Mouse (Mus musculus) frontal cortex, postnatal 10 days (tissue): ENCODE measurements around the gene Sash1.

Experiments used
- DNase-seq, 2 experiments: peaks; one replicate each; pipeline ENCODE4 v3.0.0; 2022; ENCODE audit warnings: low spot score in 2 of 2, mixed read lengths in 1 of 2

Gene Sash1

DNA sequence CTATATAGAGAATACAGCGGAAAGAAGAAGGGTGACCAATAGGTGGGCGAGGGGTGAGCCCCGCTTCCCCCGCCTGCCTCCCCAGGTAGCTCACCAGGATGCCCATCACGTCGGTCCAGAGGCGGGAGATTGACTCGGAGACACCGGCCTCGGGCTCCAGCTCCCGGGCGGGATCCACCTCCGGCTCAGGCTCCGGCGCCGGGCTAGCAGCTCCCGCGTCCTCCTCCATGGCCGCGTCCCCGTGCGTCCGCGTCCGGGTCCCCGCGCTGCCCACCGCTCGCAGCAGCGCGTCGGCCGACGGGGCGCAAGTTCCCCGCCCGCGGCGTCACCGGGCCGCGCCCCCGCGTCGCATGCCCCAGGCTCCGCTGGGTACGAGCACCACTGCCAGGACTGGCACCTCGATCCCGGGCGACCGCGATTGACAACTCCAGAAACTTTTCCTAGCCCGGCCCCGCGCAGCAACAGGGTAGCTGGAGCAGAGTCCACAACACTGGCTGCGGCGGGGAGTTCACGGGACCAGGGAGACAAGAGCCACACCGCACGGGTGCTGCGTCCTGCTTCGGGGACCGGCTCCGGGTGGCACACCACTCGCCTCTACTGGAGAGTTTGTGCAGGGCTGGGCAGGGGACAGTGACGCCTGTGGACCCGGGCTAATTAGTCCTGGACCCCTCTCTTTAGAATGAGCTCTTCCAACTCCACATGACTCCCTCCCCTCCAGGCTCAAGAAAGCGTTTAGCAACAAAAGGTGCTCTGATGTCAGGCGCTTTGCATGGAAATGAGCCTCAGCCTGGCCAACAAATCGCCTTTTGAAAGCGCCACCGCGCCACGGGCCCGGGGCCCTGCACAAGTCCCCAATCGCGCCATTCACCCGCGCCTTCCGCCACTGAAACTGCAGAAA lies at the start of gene Sash1:
TSS of gene Sash1 (minus strand) at position 441 of the 898 bp plus-strand sequence.
- DNase-seq = peak; percentile 66 to 76

DNA sequence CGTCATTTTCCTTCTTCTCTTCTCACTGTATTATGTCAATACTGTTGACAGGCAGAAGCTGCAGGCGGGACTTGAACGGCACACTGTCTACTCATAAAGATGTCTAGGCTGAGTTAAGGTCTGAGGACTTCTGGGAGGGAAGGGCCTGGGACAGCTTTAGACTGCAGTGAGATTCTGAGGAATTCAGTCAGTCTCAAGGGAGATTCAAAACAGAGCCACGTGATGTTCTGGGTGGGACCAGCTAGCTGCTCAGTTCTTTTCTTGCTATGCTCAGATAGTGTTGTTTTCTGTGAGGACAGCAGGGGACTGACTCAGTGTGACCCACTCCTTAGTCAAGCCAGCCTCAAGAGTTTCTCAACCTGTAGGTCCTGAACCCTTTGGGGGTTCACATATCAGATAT lies 49.7 kb upstream of the Sash1 start:
- no peak for DNase-seq

DNA sequence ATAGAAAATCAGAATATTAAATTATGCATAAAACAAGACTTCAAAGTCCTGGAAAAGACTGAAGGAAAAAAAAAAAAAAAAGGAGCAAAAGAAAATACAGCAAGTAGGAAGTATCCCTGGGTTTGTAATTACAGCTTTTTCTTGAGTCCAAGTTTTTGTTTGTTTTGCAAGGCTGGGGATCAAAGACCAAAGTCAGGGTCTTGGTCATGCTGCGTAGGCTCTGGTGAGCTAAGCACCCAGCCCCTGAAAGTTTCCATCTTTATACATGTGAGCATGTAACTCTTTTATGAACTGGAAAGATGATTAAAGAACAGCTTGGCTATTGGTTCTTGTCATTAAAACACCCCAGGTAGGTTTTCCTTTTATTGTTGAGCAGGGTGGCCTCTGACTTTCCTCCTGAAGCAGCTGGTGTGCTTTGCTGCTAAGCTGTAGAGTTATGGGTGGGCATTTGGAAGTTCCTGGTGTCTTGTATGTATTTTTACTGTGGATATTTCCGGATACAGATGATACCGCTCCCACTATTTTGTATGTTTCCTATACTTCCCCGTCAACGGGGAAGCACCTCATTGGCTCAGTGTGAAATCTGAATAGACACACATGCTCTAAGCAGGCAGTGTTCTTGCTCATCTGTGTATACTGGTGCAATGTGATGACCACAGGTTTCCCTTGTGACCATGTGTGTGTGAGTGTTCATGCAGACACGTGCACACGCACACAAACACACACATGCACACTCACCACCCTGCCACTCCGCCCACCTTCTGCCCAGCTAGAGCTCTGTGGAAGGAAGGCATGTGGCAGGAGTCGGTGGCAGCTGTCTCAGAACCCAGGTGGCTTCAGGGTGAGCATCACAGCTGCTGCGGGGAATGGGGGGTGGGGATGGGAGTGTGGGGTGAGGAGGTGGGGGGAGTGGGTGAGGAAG lies 47.8 kb upstream of the Sash1 start:
- no peak for DNase-seq

DNA sequence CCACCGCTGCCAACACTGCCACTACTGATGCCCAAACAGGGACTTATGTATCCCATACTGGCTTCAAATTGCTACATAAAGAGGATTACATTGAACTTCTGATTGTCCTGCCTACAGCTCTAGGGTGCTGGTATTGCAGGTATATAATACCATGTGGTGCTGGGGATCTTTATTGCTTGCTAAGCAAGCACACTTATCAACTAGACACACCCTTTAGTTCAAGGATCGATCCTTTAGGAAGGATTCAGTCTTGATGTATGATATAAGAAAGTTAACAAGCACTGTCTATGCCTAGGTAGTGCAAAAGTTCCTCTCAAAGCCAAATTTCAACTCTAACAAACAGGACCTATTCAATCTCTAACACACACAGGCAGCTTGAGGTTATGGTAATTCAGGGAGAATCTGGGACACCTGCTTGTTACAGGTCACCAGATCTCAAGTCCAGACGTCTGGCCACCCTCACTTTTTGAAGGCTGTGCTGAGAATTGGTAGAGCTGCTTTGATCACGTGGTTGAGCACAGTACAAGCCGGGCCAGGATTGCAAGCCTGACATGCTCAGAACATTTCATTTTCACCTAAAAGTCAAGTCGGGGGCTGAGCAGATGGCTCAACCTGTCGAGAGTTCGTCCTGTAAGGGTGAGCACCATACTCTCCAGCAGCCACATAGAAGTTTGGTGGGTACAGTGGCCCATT lies 45.8 kb upstream of the Sash1 start:
- no peak for DNase-seq

GRCm38 (mm10) chr10:8930672-8931071 lies 44.8 kb upstream of the Sash1 start:
- no peak for DNase-seq

DNA sequence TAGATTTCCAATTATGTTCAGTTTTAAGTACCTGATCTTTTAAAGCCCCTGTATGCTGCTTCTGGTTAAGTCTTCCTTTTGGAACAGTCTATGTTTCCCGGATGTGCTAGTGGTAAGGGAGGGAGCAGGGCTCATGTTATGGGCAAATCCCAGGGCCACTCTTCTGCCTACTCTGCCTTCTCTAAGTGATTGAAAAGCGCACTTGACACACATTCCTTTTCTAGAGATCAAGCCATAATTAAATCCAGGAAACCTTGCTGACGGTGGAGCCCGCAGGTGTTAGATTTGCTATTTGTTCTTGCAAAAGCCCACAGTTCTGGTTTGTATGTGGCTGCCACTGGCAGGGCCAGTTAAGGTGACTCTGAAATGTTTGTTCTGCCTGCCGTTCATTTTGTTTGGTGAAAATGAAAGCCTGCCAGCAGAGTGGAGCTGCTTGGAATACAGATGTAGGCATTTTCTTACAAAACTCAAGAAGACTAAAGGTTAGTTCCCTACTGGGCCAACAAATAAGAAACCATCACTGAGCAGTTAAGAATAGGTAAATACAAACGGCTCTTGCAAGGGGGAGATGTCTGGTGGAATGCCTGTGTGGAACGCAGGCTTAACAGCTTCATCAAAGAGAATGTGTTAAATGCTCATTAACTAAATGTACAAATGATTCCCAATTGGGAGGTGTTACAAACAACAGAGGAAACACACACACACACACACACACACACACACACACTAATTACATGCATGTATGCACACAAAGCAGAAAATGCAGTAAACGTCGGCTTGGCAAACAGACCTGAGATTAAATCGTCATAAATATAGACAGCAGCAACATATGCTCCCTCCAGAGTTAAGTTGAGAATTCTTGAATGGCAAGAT lies 43.1 kb upstream of the Sash1 start:
- DNase-seq = no peak

- no peak for DNase-seq
Observed at GRCm38 (mm10) chr10:8928261-8928660, 42.4 kb upstream of the Sash1 start.

- DNase-seq = no peak
Observed at GRCm38 (mm10) chr10:8926906-8927305, 41.0 kb upstream of the Sash1 start.

- no peak for DNase-seq
Observed at GRCm38 (mm10) chr10:8926295-8926694, 40.4 kb upstream of the Sash1 start.

- DNase-seq = no peak
Observed at GRCm38 (mm10) chr10:8925299-8925698, 39.4 kb upstream of the Sash1 start.

GRCm38 (mm10) chr10:8921098-8921693 lies 35.3 kb upstream of the Sash1 start:
- no peak for DNase-seq

DNA sequence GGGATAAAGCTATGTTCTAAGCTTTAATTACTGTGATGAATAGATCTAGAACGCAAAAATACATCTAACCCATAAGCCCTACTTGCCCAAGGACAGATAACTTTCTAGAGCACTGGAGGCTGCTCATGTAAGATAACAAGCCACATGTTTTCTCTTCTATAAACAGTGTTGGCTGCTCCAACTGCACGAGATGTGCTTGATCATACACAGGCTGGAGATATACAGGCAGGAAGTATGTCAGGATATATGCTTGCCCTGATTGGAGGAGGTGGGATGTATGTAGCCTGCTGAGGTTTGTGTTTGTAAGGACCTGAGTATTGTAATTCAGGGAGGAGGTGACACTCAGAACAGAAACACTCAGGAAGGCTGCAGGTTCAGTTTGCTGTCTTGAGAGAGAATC lies 31.9 kb upstream of the Sash1 start:
- DNase-seq = no peak

DNA sequence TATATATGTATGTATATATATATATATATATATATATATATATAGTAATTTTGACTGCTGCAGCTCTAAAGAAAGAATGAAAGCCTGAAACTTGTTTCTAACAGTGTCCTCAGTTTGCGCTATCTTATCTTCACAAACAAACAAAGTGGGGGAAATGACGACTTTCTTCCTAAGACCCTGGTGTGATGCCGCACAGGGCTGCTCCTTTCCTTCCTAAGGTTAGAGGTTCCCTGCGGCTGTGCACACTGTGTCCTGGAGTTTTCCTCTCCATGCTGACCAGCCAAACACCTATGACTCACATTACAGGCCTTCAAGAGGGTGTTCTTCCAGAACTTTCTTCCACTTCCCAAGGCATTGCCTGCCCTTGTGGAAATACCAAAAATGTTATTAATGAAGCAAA lies 31.5 kb upstream of the Sash1 start:
- DNase-seq = no peak

DNA sequence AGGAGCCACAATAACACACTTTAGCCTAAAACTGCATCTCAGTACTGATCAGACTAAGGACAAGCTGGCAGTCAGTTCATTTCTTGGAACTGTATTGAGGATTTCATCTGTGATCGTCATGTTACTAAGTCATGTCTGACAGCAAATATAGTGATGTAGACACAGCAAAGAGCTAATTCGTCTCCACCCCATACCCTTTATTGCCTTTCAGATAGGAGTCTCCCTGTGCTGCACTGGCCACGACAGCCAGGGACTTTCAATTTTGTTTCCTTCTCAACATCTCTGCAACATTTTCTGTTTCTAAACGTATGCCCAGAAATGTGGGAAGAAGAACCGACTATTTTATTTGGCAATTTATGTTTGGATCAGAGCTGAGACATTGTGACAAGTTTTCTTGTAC lies 29.9 kb upstream of the Sash1 start:
- no peak for DNase-seq

- DNase-seq = no peak
Observed at GRCm38 (mm10) chr10:8913904-8914303, 28.0 kb upstream of the Sash1 start.

DNA sequence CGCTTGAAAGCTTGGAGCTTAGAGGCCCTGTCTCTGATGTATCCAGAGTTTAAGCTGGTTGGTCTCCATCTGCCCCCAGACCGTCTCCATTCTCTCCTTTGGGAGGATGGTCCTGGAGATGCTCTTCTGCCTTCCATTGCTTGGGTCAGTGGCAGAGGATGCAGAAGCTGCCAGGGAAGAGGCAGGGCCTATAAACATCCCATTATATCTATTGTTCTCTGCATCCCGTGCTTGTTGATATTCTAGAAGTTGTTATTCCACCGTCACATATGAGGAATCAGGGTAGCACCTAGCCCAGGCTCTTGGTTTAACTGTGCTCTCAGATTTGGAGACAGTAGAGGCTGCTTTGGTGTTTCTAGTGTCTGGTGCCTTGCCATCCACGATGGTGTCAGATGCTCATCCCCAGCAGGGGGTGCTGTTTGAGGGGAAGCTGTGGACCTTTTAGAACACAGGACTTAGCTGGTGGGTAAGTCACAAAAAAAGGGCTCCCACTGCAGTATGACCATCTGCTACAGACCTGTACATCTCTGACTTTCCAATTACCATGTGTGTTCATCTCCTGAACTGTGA lies 26.9 kb upstream of the Sash1 start:
- no peak for DNase-seq

DNA sequence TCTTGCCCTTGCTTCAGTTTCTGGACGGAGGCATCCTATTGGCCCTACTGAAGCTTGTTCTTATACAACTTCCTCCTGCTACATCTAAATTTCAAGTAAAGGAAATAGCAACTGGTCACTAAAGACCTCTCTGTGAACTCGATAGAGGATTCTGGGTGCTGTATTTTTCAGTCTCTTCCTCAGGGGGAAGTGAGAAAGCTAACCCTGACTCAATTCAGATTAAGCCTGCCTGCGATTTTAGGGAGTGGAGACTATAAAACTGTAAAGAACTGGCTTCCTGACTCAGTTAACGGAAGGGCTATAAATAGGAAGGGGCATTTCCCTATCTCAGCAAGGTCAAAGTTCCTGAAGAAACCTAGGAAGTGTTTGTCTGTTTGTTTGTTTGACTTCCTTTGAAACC lies 26.3 kb upstream of the Sash1 start:
- DNase-seq = no peak

DNA sequence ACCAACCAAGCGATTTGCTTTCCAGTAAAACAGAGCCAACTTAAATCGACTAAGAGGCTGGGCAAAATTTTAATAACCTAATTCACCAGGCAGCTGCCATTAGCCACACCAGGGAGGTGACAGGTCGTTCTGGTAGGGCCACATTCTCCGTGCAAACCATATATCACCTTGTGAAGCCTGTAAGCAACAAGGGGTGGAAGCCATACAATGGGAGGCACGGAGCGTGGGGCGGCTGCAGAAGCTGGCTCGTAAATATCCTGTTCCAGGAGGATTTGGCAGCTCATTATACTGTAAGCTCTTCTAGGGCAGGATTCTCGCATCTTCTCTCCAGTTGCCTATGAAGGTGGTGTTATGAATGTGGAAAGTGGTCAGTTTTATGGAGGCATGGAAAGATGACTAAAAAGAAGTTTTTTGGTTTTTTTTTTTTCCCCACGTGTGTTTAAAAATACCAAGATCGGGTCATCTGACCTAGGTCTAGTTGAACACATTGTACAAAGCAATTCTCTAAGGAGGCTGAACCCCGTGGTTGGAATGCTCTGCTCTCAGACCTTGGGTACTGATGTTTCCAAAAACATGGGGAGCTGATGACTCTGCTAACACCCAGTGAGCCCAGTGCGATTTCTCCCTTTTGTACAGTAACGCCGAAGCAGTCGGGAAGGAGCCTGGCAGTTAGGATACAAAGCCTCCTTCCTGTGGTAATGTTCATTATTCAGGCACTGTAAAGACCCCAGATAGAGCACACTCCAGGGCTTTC lies 24.5 kb upstream of the Sash1 start:
- DNase-seq = no peak

- DNase-seq = no peak
Observed at GRCm38 (mm10) chr10:8903086-8903485, 17.2 kb upstream of the Sash1 start.

- DNase-seq = no peak
Observed at GRCm38 (mm10) chr10:8902412-8902811, 16.5 kb upstream of the Sash1 start.
